27 mouse cellular contexts compared by ENCODE assay signal in genomic region chr6:23376327-23376726, GRCm38 (mm10).
"Had no signal": no experiment of that assay in that cellular context is flagged by ENCODE, and none has a peak within 500 bp of the region (broad histone marks: within the 10 kb centered on the region; RNA-seq: fewer than 3 reads in every experiment).

No protein-coding gene starts in this region.

- H3K9me3 ChIP-seq: limb, embryonic 10.5 days; limb, embryonic 12.5 days; limb, embryonic 13.5 days; limb, embryonic 15.5 days; liver, embryonic 12.5 days; liver, embryonic 13.5 days; liver, embryonic 15.5 days; midbrain, embryonic 10.5 days; midbrain, embryonic 12.5 days; midbrain, embryonic 13.5 days; midbrain, embryonic 15.5 days; neural tube, embryonic 12.5 days; neural tube, embryonic 13.5 days had no signal

- H3K27me3 ChIP-seq: limb, embryonic 12.5 days; limb, embryonic 13.5 days; limb, embryonic 15.5 days; liver, embryonic 12.5 days; liver, embryonic 13.5 days; liver, embryonic 15.5 days; megakaryocyte, embryonic 14.5 days; midbrain, embryonic 15.5 days; neural tube, embryonic 12.5 days; neural tube, embryonic 13.5 days had no signal

- H3K27ac ChIP-seq: left cerebral cortex, adult 2 months; limb, embryonic 10.5 days; limb, embryonic 12.5 days; limb, embryonic 13.5 days; limb, embryonic 15.5 days; liver, embryonic 12.5 days; liver, embryonic 13.5 days; liver, embryonic 14.5 days; liver, embryonic 15.5 days; macrophage; midbrain, embryonic 10.5 days; midbrain, embryonic 12.5 days; midbrain, embryonic 13.5 days; midbrain, embryonic 15.5 days; neural tube, embryonic 12.5 days; neural tube, embryonic 13.5 days had no signal

- H3K9ac ChIP-seq: limb, embryonic 12.5 days; limb, embryonic 13.5 days; limb, embryonic 15.5 days; liver, embryonic 12.5 days; liver, embryonic 13.5 days; liver, embryonic 14.5 days; liver, embryonic 15.5 days; liver, postnatal 0 days; midbrain, embryonic 12.5 days; midbrain, embryonic 13.5 days; midbrain, embryonic 15.5 days; neural tube, embryonic 12.5 days; neural tube, embryonic 13.5 days had no signal

- DNase-seq: layer of hippocampus, postnatal 36 days; left cerebral cortex, postnatal 4 days; liver; liver, embryonic 13.5 days; liver, postnatal 0 days; lung, postnatal 14 days; midbrain, embryonic 14.5 days had no signal

- H3K4me2 ChIP-seq: limb, embryonic 12.5 days; limb, embryonic 13.5 days; limb, embryonic 15.5 days; liver, embryonic 11.5 days; liver, embryonic 12.5 days; liver, embryonic 13.5 days; liver, embryonic 15.5 days; midbrain, embryonic 11.5 days; midbrain, embryonic 12.5 days; midbrain, embryonic 13.5 days; midbrain, embryonic 15.5 days; neural tube, embryonic 12.5 days; neural tube, embryonic 13.5 days had no signal

- H3K36me3 ChIP-seq: limb, embryonic 10.5 days; limb, embryonic 12.5 days; limb, embryonic 13.5 days; limb, embryonic 15.5 days; liver, embryonic 12.5 days; liver, embryonic 13.5 days; liver, embryonic 15.5 days; midbrain, embryonic 10.5 days; midbrain, embryonic 12.5 days; midbrain, embryonic 13.5 days; midbrain, embryonic 15.5 days; neural tube, embryonic 12.5 days; neural tube, embryonic 13.5 days had no signal

- ATAC-seq: liver, embryonic 12.5 days; liver, postnatal 0 days; midbrain, embryonic 13.5 days; midbrain, embryonic 15.5 days; midbrain, embryonic 16.5 days had no signal

- H3K4me3 ChIP-seq: left cerebral cortex, adult 2 months; limb, embryonic 10.5 days; limb, embryonic 12.5 days; limb, embryonic 13.5 days; limb, embryonic 15.5 days; liver, embryonic 12.5 days; liver, embryonic 13.5 days; liver, embryonic 15.5 days; megakaryocyte, embryonic 14.5 days; midbrain, embryonic 10.5 days; midbrain, embryonic 12.5 days; midbrain, embryonic 13.5 days; midbrain, embryonic 15.5 days; myocyte; neural tube, embryonic 12.5 days; neural tube, embryonic 13.5 days had no signal

- H3K4me1 ChIP-seq: limb, embryonic 12.5 days; limb, embryonic 13.5 days; limb, embryonic 15.5 days; liver, embryonic 12.5 days; liver, embryonic 13.5 days; liver, embryonic 15.5 days; megakaryocyte, embryonic 14.5 days; midbrain, embryonic 10.5 days; midbrain, embryonic 12.5 days; midbrain, embryonic 13.5 days; midbrain, embryonic 15.5 days; neural tube, embryonic 12.5 days; neural tube, embryonic 13.5 days had no signal
